Mouse (Mus musculus) adrenal gland, adult 8-10 months (tissue): Measurements from ENCODE around the gene Fgf12. TPM values are rescaled to one million over a fixed set of nuclear protein-coding genes. Genes with fewer than 3 reads are reported as not detected.
A peak's percentile ranks its signal among the peaks of the same experiment; 100 is the strongest.

ENCODE experiments used
- DNase-seq: peaks from one replicate; pipeline ENCODE4 v3.0.0; 2022
- total RNA-seq, 4 experiments: library from RNA; stranded (reverse); gene quantifications; 2 replicates each; pipeline ENCODE4 v1.2.4; 2022

Gene Fgf12
- total RNA-seq = 1 to 10 TPM; 1.8 to 4.0 (median 3.6) TPM

- no peak for DNase-seq
Observed at GRCm38 (mm10) chr16:28752638-28753118, at the start of gene Fgf12. Gene Fgf12 (minus strand): TSS chr16:28753068.

DNA sequence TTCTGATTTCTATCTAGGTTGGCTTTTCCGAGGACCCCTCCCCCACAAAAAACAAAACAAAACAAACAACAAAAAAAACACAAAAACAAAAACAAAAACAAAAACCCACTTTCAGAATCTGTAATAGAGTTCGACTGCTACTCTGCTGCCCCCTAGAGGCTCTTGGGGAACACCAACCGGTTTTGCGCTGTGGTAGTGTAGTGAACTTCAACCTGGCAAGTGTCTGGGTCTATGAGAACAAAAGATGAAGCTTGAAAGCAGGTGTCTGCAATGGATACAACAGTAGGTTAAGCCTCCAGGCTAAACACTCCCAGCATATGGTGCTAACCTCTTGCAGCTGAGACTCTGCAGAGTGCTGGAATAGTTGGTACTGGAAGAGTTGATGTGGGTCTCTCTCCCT lies 40.2 kb upstream of the Fgf12 start:
- no peak for DNase-seq

DNA sequence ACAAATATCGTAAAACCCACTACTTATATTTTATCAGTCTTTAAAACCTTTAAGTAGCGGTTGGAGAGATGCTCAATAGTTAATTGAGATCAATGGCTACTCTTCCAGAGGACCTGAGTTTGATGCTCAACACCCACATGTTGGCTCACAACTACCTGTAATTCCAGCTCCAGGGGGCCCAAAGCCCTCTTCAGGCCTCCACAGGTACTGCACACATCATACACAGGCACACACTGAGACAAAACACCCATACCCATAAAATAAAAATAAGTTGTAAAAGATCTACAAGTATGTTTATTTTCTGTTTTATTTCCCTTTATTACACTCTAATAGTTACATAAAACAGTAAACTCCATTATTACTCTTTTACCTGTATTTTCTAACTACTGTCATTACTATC lies 17.4 kb upstream of the Fgf12 start:
- no peak for DNase-seq

DNA sequence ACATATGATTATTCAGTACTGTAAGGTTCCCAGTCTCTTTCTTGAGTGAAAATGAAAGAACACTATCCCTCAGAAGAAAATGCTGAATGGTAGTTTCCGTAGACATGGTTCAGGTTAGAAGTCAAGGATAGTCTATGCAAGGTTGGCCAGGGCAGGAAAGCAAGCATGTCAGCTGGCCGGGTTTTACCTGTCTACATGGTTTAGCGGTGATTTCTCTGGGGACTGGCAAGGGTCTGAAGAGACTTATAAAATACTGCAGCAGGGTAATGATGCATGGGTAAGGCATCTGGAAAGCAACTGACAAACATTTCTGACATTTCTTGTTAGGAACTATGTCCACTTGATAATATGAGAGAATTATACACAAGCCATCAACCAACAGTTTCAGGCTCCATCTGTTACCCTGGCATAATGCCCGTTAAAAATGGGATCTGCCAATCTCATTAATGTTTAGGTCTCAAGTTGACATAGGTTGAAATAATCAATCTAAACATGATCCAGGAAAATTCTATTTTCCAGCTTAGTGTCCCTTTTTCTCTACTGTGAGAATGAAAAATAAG lies 8.6 kb upstream of the Fgf12 start:
- no peak for DNase-seq

DNA sequence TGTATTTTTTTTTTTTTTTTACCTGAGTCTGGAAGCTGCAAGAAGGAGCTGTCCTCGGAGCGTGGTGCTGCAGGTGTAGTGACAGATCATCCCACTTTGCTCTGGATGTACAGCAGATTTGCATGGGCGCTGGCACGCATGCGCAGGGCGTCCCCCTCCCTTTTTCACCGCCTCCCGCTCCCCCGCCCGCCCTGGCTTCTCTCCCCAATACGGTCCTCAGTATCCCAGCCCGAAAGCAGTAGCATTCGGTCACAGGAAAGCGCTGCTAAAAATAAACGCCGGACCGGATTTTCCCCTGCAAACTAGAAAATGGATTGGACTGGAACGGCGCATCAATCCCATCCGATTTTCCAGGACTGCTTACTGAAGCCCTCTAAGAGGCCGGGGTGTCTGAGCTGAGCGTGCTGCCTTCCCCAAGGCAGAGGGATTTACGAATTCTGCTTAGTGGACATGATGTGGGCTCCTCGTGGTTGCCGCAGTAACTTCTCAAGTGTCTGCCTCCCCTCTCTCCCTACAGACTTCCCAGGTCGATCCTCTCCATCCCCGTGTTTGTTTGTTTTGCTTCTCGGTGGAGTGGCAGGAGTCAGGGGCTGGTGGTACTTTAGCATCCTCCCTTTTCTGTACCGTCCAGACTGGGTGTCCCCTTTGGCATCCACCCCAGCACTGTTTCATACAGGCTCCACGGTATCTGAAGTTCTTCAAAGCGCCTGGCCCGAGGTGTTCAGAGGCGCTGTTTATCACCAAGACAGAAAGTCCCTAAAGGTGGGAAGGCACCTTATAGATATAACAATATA lies 453 bp upstream of the Fgf12 start:
- DNase-seq = peak; percentile 4

- DNase-seq = no peak
Observed at GRCm38 (mm10) chr16:28734461-28734860, 18.4 kb downstream of the Fgf12 start.

DNA sequence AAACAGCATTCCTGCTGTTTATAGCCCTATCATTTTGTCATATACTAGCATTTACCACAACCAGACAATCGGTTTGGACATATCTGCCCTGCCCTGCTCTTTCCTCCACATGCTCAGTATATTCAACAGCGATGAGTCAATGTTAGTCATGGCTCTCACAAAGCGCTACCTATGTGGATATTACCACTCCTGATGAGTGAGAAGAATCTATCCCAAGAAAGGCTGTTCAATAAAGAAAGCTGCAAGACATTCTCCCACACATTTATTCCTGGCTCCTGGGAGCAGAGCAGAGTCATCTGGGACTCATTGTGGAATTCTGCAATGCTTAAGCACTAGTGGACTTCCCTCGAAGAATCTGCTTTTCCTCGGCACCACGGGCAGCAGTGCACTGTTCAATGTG lies 26.1 kb downstream of the Fgf12 start:
- no peak for DNase-seq

DNA sequence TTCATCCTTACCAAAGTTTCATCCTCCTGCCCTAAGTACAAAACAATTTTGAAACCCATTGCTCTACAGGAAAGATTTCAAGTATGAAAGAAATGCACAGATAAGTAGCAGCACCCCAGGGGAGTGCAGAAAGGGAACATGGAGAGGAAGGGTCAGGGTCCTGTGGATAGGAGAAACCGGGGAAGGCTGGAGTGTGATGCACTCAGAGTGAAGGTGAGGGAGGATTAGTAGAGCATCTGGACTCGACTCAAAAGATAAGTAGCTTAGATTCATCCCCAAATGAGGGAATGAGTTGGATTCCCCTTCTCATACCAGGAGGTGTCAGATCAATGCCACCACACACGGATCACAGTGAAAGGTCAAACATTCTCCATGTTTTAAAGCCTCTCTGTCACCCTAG lies 46.2 kb downstream of the Fgf12 start:
- no peak for DNase-seq

GRCm38 (mm10) chr16:28700346-28700745 lies 52.5 kb downstream of the Fgf12 start:
- no peak for DNase-seq

GRCm38 (mm10) chr16:28696851-28697250 lies 56.0 kb downstream of the Fgf12 start:
- DNase-seq = no peak

DNA sequence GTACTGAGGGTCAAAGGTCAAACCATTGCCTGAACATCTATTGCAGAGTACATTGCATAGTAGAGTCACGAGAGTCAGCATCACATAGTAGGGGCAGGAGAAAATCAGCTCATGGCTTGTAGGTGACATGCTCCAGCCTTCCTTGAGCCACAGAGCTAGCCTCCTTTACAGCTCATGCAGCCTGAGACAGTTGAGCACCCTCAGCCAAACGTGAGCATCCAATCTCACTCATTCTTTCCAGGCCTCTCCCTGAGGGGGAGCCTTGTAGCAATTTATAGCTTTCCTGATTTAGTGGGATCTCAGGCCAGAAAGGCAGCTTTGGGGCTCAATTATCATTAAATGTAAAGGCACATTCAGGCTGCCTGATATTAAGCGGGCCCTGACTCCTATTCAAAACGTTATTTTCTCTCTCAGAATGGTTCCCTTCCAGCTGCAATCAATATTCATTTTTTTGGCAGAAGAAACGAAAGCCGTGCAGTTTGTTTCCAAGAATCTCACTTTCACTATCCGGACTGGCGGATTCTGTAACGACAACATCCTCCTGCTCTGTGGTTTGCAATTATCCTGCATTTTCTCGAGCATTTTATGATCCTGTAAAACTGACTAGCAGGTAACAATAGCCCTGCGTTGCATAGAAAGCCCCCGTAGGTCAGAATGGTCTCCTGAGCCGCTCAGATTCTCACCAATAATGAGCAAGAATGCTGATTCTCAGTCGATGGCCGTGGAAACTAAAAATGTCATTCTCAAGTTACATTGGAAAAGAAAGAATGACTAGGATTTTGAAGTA lies 58.6 kb downstream of the Fgf12 start:
- DNase-seq = no peak

- DNase-seq = no peak
Observed at GRCm38 (mm10) chr16:28688861-28689385, 63.9 kb downstream of the Fgf12 start.

DNA sequence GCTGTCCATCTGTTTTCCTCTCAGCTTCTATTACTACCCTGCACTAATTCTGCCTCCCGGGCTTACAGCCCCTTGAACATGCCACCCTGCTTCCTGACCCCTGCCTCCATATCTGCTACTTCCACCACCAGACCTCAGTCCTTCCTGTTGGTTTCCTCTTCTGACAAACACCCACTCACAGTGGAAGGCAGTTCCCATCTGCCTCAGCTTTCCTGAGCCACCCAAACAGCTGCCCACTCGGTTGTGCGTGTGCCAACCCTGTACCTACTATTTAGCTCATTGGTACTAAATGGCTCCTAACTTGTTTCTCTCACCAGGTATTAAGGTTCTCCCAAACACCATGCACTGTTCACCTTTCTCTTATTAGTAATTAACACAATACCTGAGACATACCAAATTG lies 71.2 kb downstream of the Fgf12 start:
- DNase-seq = no peak

- no peak for DNase-seq
Observed at GRCm38 (mm10) chr16:28668815-28669347, 84.0 kb downstream of the Fgf12 start.

GRCm38 (mm10) chr16:28652640-28653039 lies 100.2 kb downstream of the Fgf12 start:
- DNase-seq = no peak

DNA sequence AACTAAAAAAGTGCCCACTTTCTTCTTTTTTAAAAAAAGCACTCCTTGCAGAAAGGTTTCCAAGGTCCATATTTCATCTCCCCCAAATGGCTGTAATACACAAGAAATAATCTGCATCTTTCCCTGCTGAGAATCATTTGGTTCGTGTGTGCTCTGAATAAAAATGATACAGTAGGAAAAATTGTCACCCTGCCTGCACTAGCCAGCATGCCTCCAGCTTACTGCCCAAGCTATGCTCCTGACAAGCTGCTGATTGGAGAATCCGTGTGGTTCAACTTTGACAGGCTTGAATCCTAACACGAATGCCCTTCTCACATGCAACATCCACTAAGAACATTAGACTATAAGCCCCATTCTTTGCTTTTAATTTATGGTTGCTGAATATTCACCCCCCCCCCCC lies 102.3 kb downstream of the Fgf12 start:
- no peak for DNase-seq

- DNase-seq = no peak
Observed at GRCm38 (mm10) chr16:28645030-28645429, 107.8 kb downstream of the Fgf12 start.

DNA sequence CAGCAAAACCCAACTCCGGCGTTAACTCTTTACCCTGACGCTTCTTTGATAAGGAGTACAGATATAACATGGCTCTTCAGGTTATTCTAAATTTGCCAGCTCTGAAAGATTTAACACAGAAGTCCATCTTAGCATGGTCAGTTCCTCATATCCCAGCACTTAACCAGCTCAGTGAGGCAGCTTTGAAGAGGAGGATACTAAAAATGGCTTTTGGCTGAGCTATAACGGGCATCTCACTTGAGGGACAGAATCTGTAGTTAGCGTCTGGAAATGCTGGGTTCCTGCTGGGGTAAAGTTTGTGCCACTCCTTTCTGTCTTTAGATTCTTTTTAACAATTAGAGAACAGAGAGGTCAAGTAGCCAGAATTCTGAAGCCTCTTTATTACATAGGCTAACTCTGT lies 121.1 kb downstream of the Fgf12 start:
- DNase-seq = no peak

GRCm38 (mm10) chr16:28630771-28631484 lies 121.9 kb downstream of the Fgf12 start:
- DNase-seq = no peak

DNA sequence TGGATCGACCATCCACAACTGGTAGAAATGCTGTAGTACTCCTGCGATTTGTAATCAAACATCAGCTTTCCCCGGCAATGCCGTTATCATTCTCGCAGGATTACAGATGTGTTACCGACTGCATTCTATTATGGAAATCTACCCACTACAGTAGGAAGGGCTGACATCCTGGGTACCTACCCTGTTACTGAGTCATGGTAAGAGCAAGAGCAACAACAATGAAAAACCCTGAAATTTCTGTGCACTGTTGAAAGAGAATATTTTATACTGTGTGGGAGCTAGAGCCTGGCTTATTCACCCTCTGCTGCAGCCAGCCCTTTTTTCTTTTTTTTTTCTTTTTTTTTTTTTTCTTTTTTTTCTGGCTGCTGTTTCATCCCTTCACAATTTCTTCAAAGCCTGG lies 126.6 kb downstream of the Fgf12 start:
- DNase-seq = no peak

DNA sequence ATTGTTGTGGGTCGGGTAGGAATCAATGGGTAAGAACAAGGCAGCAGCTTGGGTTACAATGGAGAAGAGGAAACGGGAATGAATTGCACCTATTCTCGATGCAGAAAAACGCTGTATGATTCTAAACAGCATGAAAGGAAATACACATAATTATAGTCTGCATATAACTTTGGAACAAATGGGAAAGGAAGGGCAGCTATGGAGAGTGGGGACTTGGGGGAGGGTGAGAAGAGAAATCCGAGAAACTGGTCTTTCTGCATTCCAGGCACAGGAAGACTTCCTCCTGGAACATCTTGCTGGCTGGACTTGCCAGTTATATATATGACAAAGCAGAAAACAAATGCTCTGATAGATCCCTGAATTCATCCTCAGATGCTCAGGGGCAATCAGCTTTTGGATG lies 127.2 kb downstream of the Fgf12 start:
- DNase-seq = no peak

- DNase-seq = no peak
Observed at GRCm38 (mm10) chr16:28614412-28614811, 138.5 kb downstream of the Fgf12 start.
